Mouse (Mus musculus) layer of hippocampus, adult 18-20 months (tissue): Measurements from ENCODE around the gene Gm49368. TPM values are rescaled to one million over a fixed set of nuclear protein-coding genes. Genes with fewer than 3 reads are reported as not detected.
"Not testable (repeated sequence)": the region's sequence is repeated elsewhere in the genome, so short reads cannot be mapped to it uniquely, and the experiment has no call there.

Source experiments
- DNase-seq, 2 experiments: peaks; one replicate each; pipeline ENCODE4 v3.0.0; 2022; ENCODE audit warnings: low spot score in 2 of 2
- total RNA-seq, 2 experiments: library from RNA; stranded (reverse); gene quantifications; 2 replicates each; pipeline ENCODE4 v1.2.3; 2021

The Gm49368 gene
- total RNA-seq, 2 experiments from 2014 or later, result 0.25 TPM; not detected in 1

DNA sequence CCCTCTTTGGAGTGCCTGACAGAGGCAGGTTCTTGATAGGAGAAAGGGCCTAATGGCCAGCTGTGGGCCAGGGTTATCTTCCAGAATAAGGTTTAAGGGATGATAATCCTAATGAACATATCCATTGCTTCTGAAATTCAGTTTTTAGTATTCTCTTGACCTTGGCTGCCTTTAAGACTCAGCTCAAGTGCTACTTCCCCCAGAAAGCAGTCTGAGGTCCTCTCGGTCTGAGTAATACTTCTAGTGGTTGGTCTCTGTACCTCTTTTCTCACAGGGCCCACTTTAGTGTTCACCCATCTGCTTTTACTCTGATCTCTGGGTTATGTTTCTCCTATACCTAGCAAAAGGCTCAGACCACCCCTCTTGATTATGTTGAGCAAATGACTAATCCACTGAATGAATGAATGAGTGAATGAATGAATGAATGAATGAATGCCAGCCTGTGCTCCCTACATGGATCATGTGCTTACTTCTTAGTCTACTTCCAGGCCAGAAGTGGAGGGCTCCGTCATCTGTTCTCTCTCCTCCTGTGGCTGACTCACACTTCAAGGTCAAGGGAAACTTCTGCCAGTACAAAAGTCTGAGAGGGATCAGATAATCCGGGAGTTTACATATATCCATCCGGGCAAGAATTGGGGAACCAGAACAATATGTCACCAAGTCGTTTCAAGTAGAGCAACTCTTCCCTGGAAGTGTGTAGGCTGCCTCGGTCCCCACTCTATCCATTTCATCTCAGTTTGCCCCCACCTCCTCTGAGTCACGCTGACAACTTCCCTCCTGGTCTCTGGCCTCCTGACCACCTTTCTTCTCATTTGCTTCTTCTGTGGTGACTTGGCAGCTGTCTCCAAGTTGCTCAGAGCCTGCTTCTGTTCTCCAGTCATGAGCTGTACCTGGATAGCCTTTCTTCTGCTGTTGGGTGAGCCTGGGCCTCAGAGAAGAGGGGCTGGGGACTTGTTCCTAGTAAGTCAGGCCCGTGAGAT lies 66.5 kb downstream of the Gm49368 start, which contains the start of gene Itgax:
Itgax (plus strand) TSS at position 807 of the 980 bp plus-strand sequence.
- no peak for DNase-seq

DNA sequence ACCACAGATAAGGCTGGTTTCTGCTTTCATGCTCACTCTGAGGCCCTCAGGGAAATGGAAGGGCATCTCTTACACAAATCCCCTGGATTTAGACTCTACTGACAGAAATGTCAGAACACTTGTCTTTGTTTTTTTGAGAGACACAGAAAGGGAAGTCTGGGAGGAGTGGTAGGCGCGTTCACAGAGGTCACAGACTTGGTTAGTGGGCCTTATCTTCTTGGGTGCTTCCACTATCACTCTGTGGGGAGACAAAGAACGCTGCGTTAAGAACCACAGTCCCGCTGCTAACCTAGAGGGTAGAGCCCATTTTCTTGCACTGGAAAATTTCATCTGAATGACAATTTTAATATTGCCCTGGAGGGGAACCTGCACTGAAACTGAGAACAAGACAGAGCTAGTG lies 69.7 kb downstream of the Gm49368 start:
- DNase-seq, result no peak

DNA sequence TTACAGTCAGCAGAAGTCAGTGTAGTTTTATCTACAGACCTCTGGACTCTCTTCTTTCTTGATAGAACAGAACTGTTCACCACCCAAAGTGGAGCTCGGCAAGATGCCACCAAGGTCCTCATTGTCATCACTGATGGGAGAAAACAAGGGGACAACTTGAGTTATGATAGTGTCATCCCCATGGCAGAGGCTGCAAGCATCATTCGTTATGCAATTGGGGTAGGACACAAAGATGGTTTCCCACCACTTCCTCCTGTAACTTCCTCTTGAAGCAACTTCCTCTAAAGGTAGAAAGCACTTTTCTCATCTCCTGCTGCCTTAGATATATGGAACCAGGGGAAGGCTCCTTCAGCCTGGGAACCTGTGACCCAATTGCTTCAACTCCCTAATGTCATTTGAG lies 71.1 kb downstream of the Gm49368 start:
- DNase-seq, result no peak

DNA sequence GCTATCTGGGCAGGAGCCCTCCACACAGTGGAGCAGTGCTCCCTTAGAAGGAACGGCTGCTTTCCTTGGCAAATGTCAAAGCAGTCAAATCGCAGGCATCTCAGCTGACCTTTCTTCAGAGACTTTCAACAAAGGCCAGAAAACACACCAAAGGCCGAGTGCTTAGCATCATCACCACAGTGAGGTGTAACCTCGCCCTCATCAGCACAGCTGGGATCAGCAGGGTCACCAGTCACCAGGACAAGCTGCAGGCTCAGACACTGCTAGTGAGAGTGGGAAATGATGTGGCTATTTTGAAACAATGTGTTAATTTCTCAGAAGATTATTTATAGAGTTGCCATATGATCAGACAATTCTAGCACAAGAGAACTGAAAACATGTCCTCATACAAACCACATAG lies 74.4 kb downstream of the Gm49368 start:
- no peak for DNase-seq

DNA sequence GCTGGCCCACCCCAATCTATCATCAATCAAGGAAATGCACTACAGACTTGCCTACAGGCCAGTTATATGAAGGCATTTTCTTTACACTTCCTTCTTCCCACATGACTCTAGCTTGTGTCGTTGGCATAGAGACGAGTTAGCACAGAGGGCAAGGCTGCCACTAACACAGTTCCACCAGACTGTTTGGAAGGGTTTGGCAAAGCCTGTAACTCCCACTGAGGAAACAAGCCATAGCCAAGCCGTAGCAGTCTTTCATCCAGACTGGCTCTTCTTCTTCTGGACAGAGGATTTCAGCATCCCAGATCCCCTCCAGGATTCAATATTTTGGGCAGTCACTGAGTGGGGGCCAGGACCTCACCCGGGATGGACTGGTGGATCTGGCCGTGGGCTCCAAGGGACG lies 77.1 kb downstream of the Gm49368 start:
- peak in 1 of 2 experiments; percentile 8 for DNase-seq

DNA sequence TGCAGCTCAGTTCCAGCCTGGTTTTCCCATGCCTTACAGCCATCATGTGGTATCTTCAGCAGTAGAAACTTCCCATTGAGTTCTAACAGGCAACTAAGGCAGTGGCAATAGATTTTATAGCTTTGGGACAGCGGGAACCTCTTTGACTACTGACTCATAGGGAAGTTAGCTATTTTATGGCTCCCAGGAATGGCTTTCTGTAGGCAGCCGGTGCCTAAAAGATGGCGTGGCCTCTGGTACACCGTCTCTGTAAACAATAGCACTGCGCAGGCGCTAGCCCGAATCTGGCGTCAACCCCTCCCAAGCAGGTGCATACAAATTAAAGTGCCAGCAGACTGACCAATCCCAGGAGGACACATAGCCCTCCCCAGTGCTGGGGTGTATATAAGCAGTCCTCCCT lies 88.5 kb downstream of the Gm49368 start:
- DNase-seq, result no peak

DNA sequence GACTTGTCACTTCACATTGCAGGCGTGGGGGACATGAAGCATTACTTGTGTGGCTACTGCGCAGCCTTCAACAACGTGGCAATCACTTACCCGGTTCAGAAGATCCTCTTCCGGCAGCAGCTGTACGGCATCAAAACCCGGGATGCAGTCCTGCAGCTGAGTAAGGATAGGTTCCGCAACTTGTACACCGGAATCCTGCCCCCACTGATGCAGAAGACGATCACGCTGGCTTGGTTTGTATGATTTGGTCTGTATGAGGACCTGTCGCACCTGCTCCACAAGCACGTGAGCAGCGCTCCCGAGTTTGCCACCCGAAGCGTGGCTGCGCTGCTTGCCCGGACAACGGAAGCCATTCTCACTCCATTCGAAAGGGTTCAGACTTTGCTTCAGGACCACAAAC lies 91.6 kb downstream of the Gm49368 start, which contains the start of gene Itgad:
Itgad (plus strand) TSS at position 301 of the 400 bp plus-strand sequence.
- DNase-seq, result no peak

DNA sequence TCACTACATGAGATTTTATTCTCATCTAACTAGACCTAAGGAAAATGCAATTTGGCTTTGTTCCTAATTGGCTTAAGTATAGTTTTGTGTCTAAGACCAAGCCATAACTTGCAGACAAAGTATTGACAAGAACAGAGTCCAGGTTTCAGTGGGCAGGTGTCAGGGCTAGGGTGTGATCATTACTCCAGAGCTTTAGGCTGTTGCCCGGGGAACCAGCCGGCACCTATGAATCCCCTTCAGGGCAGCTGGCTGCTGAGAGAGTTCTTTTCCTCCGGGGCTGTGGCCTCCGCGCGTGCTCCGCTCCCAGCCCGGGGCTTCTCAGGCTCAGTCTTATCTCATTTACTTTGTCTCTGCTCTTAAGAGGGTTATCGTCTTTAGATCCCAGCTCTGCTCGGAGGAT lies 92.4 kb downstream of the Gm49368 start:
- DNase-seq, result no peak

DNA sequence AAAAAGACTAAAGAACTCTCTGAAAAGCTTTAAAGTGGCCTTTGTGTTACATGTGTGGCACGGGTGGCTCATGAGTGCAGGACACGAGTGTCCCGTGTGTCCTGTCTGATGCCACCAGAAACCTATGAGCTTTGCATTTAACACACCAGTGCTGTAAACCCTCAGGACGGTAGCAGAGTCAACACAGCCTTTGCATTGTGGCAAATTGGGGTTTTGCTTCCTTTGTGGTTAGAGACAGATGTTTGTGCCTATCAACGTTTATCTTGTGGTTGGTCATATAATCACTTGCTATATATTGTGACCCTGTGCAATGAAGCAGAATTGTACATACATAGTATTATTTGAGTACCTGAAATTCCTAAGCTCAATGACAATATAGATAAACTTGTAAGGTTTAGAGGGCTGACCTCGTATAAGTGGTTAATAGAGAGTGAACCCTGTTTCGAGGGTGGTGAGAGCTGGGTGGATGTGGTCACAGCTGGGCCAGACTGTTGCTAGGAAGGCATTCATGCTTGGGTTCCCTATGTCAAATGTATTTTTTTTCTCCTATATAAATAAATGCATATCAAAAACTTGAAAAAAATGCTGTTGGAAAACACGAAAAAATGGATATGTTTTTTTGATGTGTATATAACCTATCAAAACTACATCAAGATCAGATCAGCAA lies 96.3 kb downstream of the Gm49368 start:
- DNase-seq, result not testable (repeated sequence)

DNA sequence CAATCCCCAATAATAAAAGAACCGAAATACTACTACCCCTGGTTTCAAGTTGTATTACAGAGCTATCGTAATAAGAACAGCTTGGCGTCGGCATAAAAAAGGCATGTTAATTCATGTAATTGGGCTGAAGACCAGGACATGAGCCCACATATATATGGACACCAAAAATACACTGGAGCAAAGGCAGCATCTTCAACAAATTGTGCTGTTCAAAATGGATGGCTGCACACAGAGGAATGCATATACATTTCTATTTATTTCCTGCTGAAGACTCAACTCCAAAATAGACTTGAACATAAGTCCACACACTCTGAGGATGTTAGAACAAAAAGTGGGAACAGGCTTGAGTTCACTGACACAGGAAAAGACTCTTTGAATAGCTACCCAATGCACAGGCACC lies 101.5 kb downstream of the Gm49368 start:
- no peak for DNase-seq

DNA sequence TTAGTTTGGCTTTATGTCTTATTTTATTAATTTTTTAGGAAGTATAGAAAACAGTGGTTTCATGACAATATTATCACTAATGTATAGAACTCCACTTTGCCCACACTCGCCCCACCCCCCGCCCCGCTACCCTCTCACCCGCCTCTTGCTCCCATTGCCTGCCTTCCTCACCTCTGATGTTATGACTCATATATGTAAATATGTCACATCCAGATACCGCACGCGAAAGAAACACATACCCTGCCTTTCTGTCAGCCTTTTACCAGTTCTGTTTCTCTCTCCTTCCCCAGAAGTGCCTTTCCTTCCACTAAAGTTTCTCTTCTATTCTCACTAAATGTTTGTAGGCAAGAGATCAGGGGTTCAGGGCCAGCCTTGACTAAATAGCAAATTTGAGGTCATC lies 103.9 kb downstream of the Gm49368 start:
- DNase-seq, result no peak

DNA sequence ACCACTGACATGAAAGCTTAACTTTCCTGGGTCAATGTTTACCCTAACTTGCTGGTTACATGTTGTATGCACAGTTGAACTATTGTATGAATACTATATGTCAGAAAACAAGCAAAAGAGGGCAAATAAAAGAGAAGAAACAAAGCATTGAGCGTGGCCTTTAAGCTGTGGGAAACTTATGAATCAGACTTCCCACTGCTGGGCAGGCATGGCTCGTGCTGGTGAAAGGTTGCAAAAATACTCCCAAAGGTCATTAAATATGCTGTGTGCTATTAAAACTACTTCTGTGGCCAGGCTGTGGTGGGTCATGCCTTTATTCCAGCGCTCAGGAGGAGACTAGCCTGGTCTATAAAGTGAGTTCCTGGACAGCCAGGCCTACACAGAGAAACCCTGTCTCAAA lies 107.5 kb downstream of the Gm49368 start:
- no peak for DNase-seq

Other genes starting within 250 kb of the Gm49368 start
- gene Stx4a, start 238.4 kb upstream of the Gm49368 start, total RNA-seq, result 10 to 100 TPM; 65.6 to 68.6 TPM
- gene Stx1b, start 238.1 kb upstream of the Gm49368 start, total RNA-seq, result 100 to 1,000 TPM; 335 to 338 TPM
- 10 to 100 TPM; 34.6 to 35.9 TPM for gene Zfp646, start 186.5 kb upstream of the Gm49368 start, total RNA-seq
- 10 to 100 TPM; 20.9 to 25.7 TPM for gene Zfp668, start 185.9 kb upstream of the Gm49368 start, total RNA-seq
- gene Prss53, start 171.7 kb upstream of the Gm49368 start, total RNA-seq, result 1 to 10 TPM; 2.8 to 3.3 TPM
- gene Gm21974, start 167.2 kb upstream of the Gm49368 start, total RNA-seq, result not detected
- 10 to 100 TPM; 22.9 to 30.8 TPM for gene Vkorc1, start 167.1 kb upstream of the Gm49368 start, total RNA-seq
- 10 to 100 TPM; 41.4 to 42.4 TPM for gene Bckdk, start 158.6 kb upstream of the Gm49368 start, total RNA-seq
- gene Kat8, start 150.2 kb upstream of the Gm49368 start, total RNA-seq, result 10 to 100 TPM; 29.8 to 30.9 TPM
- under 1 TPM; 0.25 to 0.46 TPM for gene Prss8, start 132.6 kb upstream of the Gm49368 start, total RNA-seq
- 10 to 100 TPM; 10.3 to 10.5 TPM for gene Prss36, start 116.0 kb upstream of the Gm49368 start, total RNA-seq
- gene Fus, start 95.2 kb upstream of the Gm49368 start, total RNA-seq, result 100 to 1,000 TPM; 279 to 285 TPM
- 1 to 10 TPM; 2.1 to 3.2 TPM for gene Pycard, start 68.8 kb upstream of the Gm49368 start, total RNA-seq
- gene Trim72, start 58.7 kb upstream of the Gm49368 start, total RNA-seq, result under 1 TPM; 0.32 to 0.58 TPM
- gene Itgam, start within 50 bp of the Gm49368 start, total RNA-seq, result 10 to 100 TPM; 11.0 to 11.2 TPM
- gene Itgax, start 66.9 kb downstream of the Gm49368 start, total RNA-seq, result under 1 TPM; 0.13 to 0.59 TPM
- under 1 TPM; 0.20 to 0.71 TPM for gene Itgad, start 91.7 kb downstream of the Gm49368 start, total RNA-seq
- gene Cox6a2, start 143.7 kb downstream of the Gm49368 start, total RNA-seq, result 1 to 10 TPM; 4.7 TPM
- gene Armc5, start 174.7 kb downstream of the Gm49368 start, total RNA-seq, result 10 to 100 TPM; 11.5 to 12.6 TPM
- gene 9130023H24Rik, start 175.3 kb downstream of the Gm49368 start, total RNA-seq, result 1 to 10 TPM; 3.3 TPM
- gene Tgfb1i1, start 184.1 kb downstream of the Gm49368 start, total RNA-seq, result 10 to 100 TPM in 1 of 2 experiments, 1 to 10 TPM in 1; 9.2 to 12.0 TPM
- gene Slc5a2, start 203.0 kb downstream of the Gm49368 start, total RNA-seq, result not detected
- gene BC017158, start 235.5 kb downstream of the Gm49368 start, total RNA-seq, result 10 to 100 TPM; 24.0 to 25.9 TPM